Mouse (Mus musculus): ENCODE data around the gene Cfap161.

GRCm38 (mm10) chr7:83816886-83817285 lies 22.2 kb upstream of the Cfap161 start:
- no peak for TF ChIP-seq POLR2A (IDR thresholded peaks at IDR 0.05; ENCODE audit: insufficient read length, low read depth)
- no peak for TF ChIP-seq MYOD1 (IDR thresholded peaks at IDR 0.05; ENCODE audit: control insufficient read depth in 1 of 3, insufficient read length in 2 of 3, low read depth in 2 of 3)
- TF ChIP-seq USF1 (IDR thresholded peaks at IDR 0.05; ENCODE audit: low read depth), result no peak
- TF ChIP-seq TCF12 (IDR thresholded peaks at IDR 0.05; ENCODE audit: insufficient read depth, poor library complexity, severe bottlenecking), result no peak
- TF ChIP-seq SRF (IDR thresholded peaks at IDR 0.05; ENCODE audit: control insufficient read depth, insufficient read length, low read depth), result no peak
- TF ChIP-seq POLR2AphosphoS2 (IDR thresholded peaks at IDR 0.05; ENCODE audit: insufficient read length, low read depth), result no peak
- TF ChIP-seq MAX (IDR thresholded peaks at IDR 0.05; ENCODE audit: low read depth), result no peak
- TF ChIP-seq CEBPB (IDR thresholded peaks at IDR 0.05; ENCODE audit: insufficient read depth, poor library complexity, severe bottlenecking), result no peak
- no peak for TF ChIP-seq REST (IDR thresholded peaks at IDR 0.05; ENCODE audit: insufficient read depth, insufficient read length)
- TF ChIP-seq MYOG (IDR thresholded peaks at IDR 0.05; ENCODE audit: control insufficient read depth in 1 of 3, insufficient read depth in 1 of 3, insufficient read length in 2 of 3, low read depth in 2 of 3), result no peak

All from myocyte (in vitro differentiated cells).